Mouse (Mus musculus) small intestine, adult 2 months (tissue): ENCODE results near the gene Dcun1d3. TPM values are rescaled to one million over a fixed set of nuclear protein-coding genes. Genes with fewer than 3 reads are reported as not detected.
A peak's percentile ranks its signal among the peaks of the same experiment; 100 is the strongest.

Experiments
- H3K27ac ChIP-seq: fragments of 200-500 bp; 2 replicates; pipeline ENCODE4 v1.5.1; 2012; ENCODE audit warnings: low read depth, low read length, control low read depth, inconsistent platforms; ENCODE audit not compliant: insufficient read depth
- H3K27me3 ChIP-seq: fragments of 200-500 bp; 2 replicates; pipeline ENCODE4 v1.6.1; 2012; ENCODE audit warnings: mild to moderate bottlenecking, moderate library complexity, low read length, inconsistent platforms; ENCODE audit not compliant: control insufficient read depth, insufficient read depth
- H3K36me3 ChIP-seq: fragments of 200-500 bp; 2 replicates; pipeline ENCODE4 v1.6.1; 2012; ENCODE audit warnings: mild to moderate bottlenecking, low read length, control low read depth, inconsistent platforms; ENCODE audit not compliant: control insufficient read depth, insufficient read depth
- H3K4me1 ChIP-seq: fragments of 200-500 bp; 2 replicates; pipeline ENCODE4 v1.6.1; 2012; ENCODE audit warnings: low read length, inconsistent platforms, mixed read lengths; ENCODE audit not compliant: control insufficient read depth, insufficient read depth, insufficient read length
- H3K4me3 ChIP-seq: fragments of 200-500 bp; 2 replicates; pipeline ENCODE4 v1.5.1; 2012; ENCODE audit warnings: low read depth, mild to moderate bottlenecking, control low read depth, inconsistent platforms, low read length, moderate library complexity
- CTCF ChIP-seq: fragments of 200-500 bp; IDR thresholded peaks from 2 replicates; pipeline ENCODE4 v1.5.1; 2012; ENCODE audit warnings: low read depth, mild to moderate bottlenecking, control low read depth, inconsistent platforms, low read length, moderate library complexity, mixed read lengths; ENCODE audit not compliant: insufficient replicate concordance, insufficient read length; ENCODE audit errors: extremely low read depth
- POLR2A ChIP-seq: fragments of 200-500 bp; IDR thresholded peaks from 2 replicates; pipeline ENCODE4 v1.6.1; 2012; ENCODE audit warnings: low read depth, mild to moderate bottlenecking, control low read depth, inconsistent platforms, low read length, moderate library complexity
- WGBS: fragments of 180-500 bp; shearing (Covaris S2); methylation state at CpG from one replicate; pipeline ENCODE4 v1.1.7; 2018; 5-methylcytosine and 5-hydroxymethylcytosine counted together
- polyA plus RNA-seq: library from polyadenylated mRNA; depleted of rRNA; stranded (reverse); fragments of >200 nt; gene quantifications from 2 replicates; pipeline ENCODE4 v1.2.3, GENCODE M21; 2012

Gene Dcun1d3
- polyA plus RNA-seq, 1 experiment = 2.8 TPM

- no peak overlapping the region for H3K27ac ChIP-seq
- 0 out of 2 replicates have a peak, but pooled peaks cover 2% of the 10 kb centered on the region for H3K4me1 ChIP-seq
- H3K27me3 ChIP-seq = no peaks in the 10 kb centered on the region
- TF ChIP-seq CTCF (peak; percentile 63; the same call in 1 of the 2 replicates), POLR2A (no peak)
- H3K36me3 ChIP-seq = no peaks in the 10 kb centered on the region
- 3% methylated on average over 1 of the region's 1 CpGs for WGBS
- H3K4me3 ChIP-seq = no peak overlapping the region
Observed at GRCm38 (mm10) chr7:119849096-119849495, 47.0 kb downstream of the Dcun1d3 start.

GRCm38 (mm10) chr7:119847396-119847795 is 48.7 kb downstream of the Dcun1d3 start:
- Histone ChIP-seq H3K27me3 (no peaks in the 10 kb centered on the region), H3K4me1 (0 out of 2 replicates have a peak, but pooled peaks cover under 1% of the 10 kb centered on the region), H3K27ac (no peak overlapping the region), H3K4me3 (no peak overlapping the region), H3K36me3 (no peaks in the 10 kb centered on the region)
- 87% methylated on average over 2 of the region's 2 CpGs for WGBS
- TF ChIP-seq POLR2A (no peak), CTCF (no peak)

DNA sequence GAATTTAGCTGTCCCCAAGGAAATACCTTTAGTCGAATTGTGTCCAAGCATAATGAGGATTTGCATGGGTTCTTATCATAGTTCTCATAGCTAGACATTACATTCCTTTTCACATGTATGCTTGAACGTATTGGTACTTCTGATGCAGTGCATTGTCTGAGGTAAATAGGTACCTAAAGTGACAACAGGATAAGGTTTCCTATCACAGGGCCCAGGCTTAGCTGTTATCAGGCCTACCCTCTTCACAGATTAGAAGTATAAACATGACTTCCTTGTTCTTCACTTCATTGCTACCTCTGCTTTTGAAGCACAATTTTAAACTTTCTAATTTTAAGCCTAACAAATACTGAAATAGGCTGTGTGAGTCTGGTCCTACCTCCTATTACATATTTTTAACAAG is 50.6 kb downstream of the Dcun1d3 start:
- Histone ChIP-seq H3K27me3 (no peaks in the 10 kb centered on the region), H3K36me3 (no peaks in the 10 kb centered on the region), H3K27ac (no peak overlapping the region), H3K4me1 (no peaks in the 10 kb centered on the region), H3K4me3 (no peak overlapping the region)
- TF ChIP-seq CTCF = no peak
- TF ChIP-seq POLR2A = no peak
- 72% methylated on average over 2 of the region's 2 CpGs for WGBS

- TF ChIP-seq CTCF = no peak
- no peak overlapping the region for H3K4me3 ChIP-seq
- WGBS = 96% methylated on average over 4 of the region's 4 CpGs
- no peaks in the 10 kb centered on the region for H3K4me1 ChIP-seq
- H3K36me3 ChIP-seq = no peaks in the 10 kb centered on the region
- no peaks in the 10 kb centered on the region for H3K27me3 ChIP-seq
- H3K27ac ChIP-seq = no peak overlapping the region
Observed at GRCm38 (mm10) chr7:119841820-119842449, 54.2 kb downstream of the Dcun1d3 start.

GRCm38 (mm10) chr7:119835996-119836777 is 59.9 kb downstream of the Dcun1d3 start:
- no peak overlapping the region for H3K4me3 ChIP-seq
- no peak for TF ChIP-seq POLR2A
- TF ChIP-seq CTCF = no peak
- 81% methylated on average over 4 of the region's 4 CpGs for WGBS
- no peaks in the 10 kb centered on the region for H3K4me1 ChIP-seq
- 0 out of 2 replicates have a peak, but pooled peaks cover 1% of the 10 kb centered on the region for H3K36me3 ChIP-seq
- H3K27me3 ChIP-seq = no peaks in the 10 kb centered on the region
- H3K27ac ChIP-seq = no peak overlapping the region

DNA sequence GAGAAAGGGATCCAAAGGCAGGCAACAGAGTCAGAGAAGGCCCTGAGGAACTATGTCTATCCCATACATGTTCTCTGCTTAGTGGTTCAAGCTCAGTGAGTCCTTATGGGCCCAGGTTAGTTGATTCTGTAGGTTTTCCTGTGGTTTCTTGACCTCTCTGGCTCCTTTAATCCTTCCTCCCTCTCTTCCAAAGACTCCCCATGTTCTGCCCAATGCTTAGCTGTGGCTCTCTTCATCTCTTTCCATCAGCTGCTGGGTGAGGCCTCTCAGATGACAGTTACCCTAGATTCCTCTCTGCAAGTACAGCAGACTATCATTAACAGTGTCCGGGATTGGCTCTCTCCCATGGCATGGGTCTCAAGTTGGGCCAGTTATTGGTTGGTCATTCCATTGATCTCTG is 60.7 kb downstream of the Dcun1d3 start:
- Histone ChIP-seq H3K27ac (no peak overlapping the region), H3K4me1 (no peaks in the 10 kb centered on the region), H3K4me3 (no peak overlapping the region), H3K36me3 (0 out of 2 replicates have a peak, but pooled peaks cover 1% of the 10 kb centered on the region), H3K27me3 (no peaks in the 10 kb centered on the region)
- 93% methylated on average over 1 of the region's 1 CpGs for WGBS
- TF ChIP-seq POLR2A (no peak), CTCF (no peak)

DNA sequence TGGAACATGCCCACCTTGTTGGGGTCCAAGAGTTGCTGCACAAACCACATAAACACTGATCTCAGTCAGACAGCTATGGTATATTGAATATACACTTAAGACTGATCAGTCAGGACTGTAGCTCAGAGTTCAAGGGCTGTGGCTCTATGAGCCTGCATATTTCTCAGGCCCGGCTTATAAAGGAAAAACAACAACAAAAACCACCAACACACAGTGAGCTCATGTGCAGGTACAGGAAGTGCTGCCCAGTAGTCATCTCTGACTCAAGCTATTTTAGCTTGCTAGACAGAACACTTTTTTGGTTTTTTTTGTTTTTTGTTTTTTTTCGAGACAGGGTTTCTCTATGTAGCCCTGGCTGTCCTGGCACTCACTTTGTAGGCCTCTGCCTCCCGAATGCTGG is 87.4 kb downstream of the Dcun1d3 start:
- no peak for TF ChIP-seq CTCF
- TF ChIP-seq POLR2A = no peak
- no peaks in the 10 kb centered on the region for H3K27me3 ChIP-seq
- no peak overlapping the region for H3K27ac ChIP-seq
- H3K4me3 ChIP-seq = no peak overlapping the region
- 92% methylated on average over 3 of the region's 3 CpGs for WGBS
- peaks cover 12% of the 10 kb centered on the region for H3K36me3 ChIP-seq
- H3K4me1 ChIP-seq = no peaks in the 10 kb centered on the region
